In genomic region chr6:90567486-90567885, GRCm38 (mm10) we compare ENCODE assay signal across 21 mouse cellular contexts. TPM values are rescaled to one million over a fixed set of nuclear protein-coding genes. Genes with fewer than 3 reads are reported as not detected.
DNase-seq lines count a peak whose midpoint lies in the region; ATAC-seq and TF ChIP-seq lines count a peak whose summit lies in the region.
"Had no signal": no experiment of that assay in that cellular context is flagged by ENCODE, and none has a peak within 500 bp of the region (broad histone marks: within the 10 kb centered on the region; RNA-seq: fewer than 3 reads in every experiment).

No protein-coding gene starts in this region.

- H3K9me3 ChIP-seq in megakaryocyte, embryonic 14.5 days, result no peaks in the 10 kb centered on the region
- H3K9me3 ChIP-seq in hindbrain, postnatal 0 days (ENCODE audit: low read length), result no peaks in the 10 kb centered on the region
- H3K9me3 ChIP-seq: embryonic facial prominence, embryonic 12.5 days; forebrain, embryonic 12.5 days; heart, embryonic 15.5 days; hindbrain, embryonic 13.5 days; intestine, embryonic 15.5 days had no signal

- peak overlapping the region; percentile 25 for H3K4me3 ChIP-seq in megakaryocyte, embryonic 14.5 days (replicated peaks)
- H3K4me3 ChIP-seq in hindbrain, postnatal 0 days (ENCODE audit: low read length), result no peak overlapping the region
- H3K4me3 ChIP-seq: embryonic facial prominence, embryonic 12.5 days; forebrain, embryonic 12.5 days; gastrocnemius, adult 2 months; heart, embryonic 15.5 days; hindbrain, embryonic 13.5 days; intestine, embryonic 15.5 days had no signal

- no peak for TF ChIP-seq CTCF in hindbrain, postnatal 0 days (IDR thresholded peaks at IDR 0.05; ENCODE audit: low read depth)

- peaks cover 57% of the 10 kb centered on the region for H3K4me1 ChIP-seq in megakaryocyte, embryonic 14.5 days
- H3K4me1 ChIP-seq in hindbrain, postnatal 0 days (ENCODE audit: insufficient read depth, low read length), result 0 out of 2 replicates have a peak, but pooled peaks cover 5% of the 10 kb centered on the region
- H3K4me1 ChIP-seq: embryonic facial prominence, embryonic 12.5 days; forebrain, embryonic 12.5 days had no signal

- WGBS in hindbrain, postnatal 0 days, result 90% methylated on average over 3 of the region's 3 CpGs

- H3K36me3 ChIP-seq in megakaryocyte, embryonic 14.5 days (replicated peaks; ENCODE audit: low read length), result peaks cover 88% of the 10 kb centered on the region
- H3K36me3 ChIP-seq in hindbrain, postnatal 0 days (ENCODE audit: insufficient read depth, low read length), result no peaks in the 10 kb centered on the region
- H3K36me3 ChIP-seq: embryonic facial prominence, embryonic 12.5 days; forebrain, embryonic 12.5 days; heart, embryonic 15.5 days; hindbrain, embryonic 13.5 days; intestine, embryonic 15.5 days had no signal

- no peak overlapping the region for H3K9ac ChIP-seq in hindbrain, postnatal 0 days (replicated peaks; ENCODE audit: low read length)
- H3K9ac ChIP-seq: embryonic facial prominence, embryonic 12.5 days; forebrain, embryonic 12.5 days; heart, embryonic 15.5 days; hindbrain, embryonic 13.5 days; intestine, embryonic 15.5 days had no signal

- H3K27ac ChIP-seq in hindbrain, postnatal 0 days, result no peak overlapping the region
- H3K27ac ChIP-seq: embryonic facial prominence, embryonic 12.5 days; forebrain, embryonic 12.5 days; gastrocnemius, adult 2 months; heart, embryonic 15.5 days; hindbrain, embryonic 13.5 days; intestine, embryonic 15.5 days had no signal

- ATAC-seq in megakaryocyte, adult 5-6 weeks (ENCODE audit: poor library complexity, severe bottlenecking), result no peak
- ATAC-seq in hindbrain, postnatal 0 days, result no peak
- ATAC-seq: forebrain, embryonic 16.5 days; intestine, embryonic 15.5 days had no signal

- peak; percentile 88 for DNase-seq in adrenal gland, adult 2 months
- DNase-seq in adrenal gland, postnatal 4 days (ENCODE audit: low spot score in 2 of 2), result no peak
- DNase-seq in adrenal gland, adult 8-10 months, result peak; percentile 81
- peak; percentile 51 for DNase-seq in adrenal gland, postnatal 25 days
- no peak for DNase-seq in hindbrain, postnatal 0 days (ENCODE audit: low spot score)
- DNase-seq: cerebellum, adult 11-12 months; cerebellum, adult 9-10 months; cerebellum, postnatal 25 days; gastrocnemius, adult 2 months; gastrocnemius, postnatal 36 days; heart, adult 18-20 months; heart, postnatal 14 days had no signal

- no peak overlapping the region for H3K4me2 ChIP-seq in hindbrain, postnatal 0 days (ENCODE audit: low read depth, low read length)
- H3K4me2 ChIP-seq: embryonic facial prominence, embryonic 12.5 days; forebrain, embryonic 12.5 days; heart, embryonic 11.5 days; heart, embryonic 15.5 days; hindbrain, embryonic 13.5 days; intestine, embryonic 15.5 days had no signal

- peaks cover 52% of the 10 kb centered on the region for H3K27me3 ChIP-seq in megakaryocyte, embryonic 14.5 days (replicated peaks)
- no peaks in the 10 kb centered on the region for H3K27me3 ChIP-seq in hindbrain, postnatal 0 days (ENCODE audit: insufficient read depth, low read length)
- H3K27me3 ChIP-seq: embryonic facial prominence, embryonic 12.5 days; forebrain, embryonic 12.5 days; hindbrain, embryonic 13.5 days; intestine, embryonic 15.5 days had no signal

RNA-seq across cellular contexts. Expression of gene Slc41a3, which starts 37.0 kb away (rescaled TPM):
- 10 to 100 TPM; 29.1 to 30.2 TPM for total RNA-seq in adrenal gland, adult 2 months (2021)
- 52.0 and 62.7 TPM in 2 replicates for polyA plus RNA-seq in adrenal gland, adult 2 months (2012; rRNA removed)
- 10 to 100 TPM; 20.3 to 22.2 TPM for total RNA-seq in adrenal gland, postnatal 4 days (2021)
- polyA plus RNA-seq in megakaryocyte, embryonic 14.5 days (2012; ENCODE audit: insufficient read depth, low replicate concordance), result 13.2 and 31.2 TPM in 2 replicates
- total RNA-seq in megakaryocyte, adult 5-6 weeks (2015), result 11.5 and 11.6 TPM in 2 replicates
- 5.8 and 7.1 TPM in 2 replicates for total RNA-seq in megakaryocyte, adult 5-6 weeks (2017)
- total RNA-seq in adrenal gland, adult 8-10 months (2022), result 10 to 100 TPM; 21.5 to 72.6 (median 39.6) TPM
- 18.9 and 19.1 TPM in 2 replicates for total RNA-seq in adrenal gland, postnatal 25 days (2021)
- total RNA-seq in hindbrain, postnatal 0 days (2014; rRNA removed), result 17.4 and 18.0 TPM in 2 replicates
- polyA plus RNA-seq in hindbrain, postnatal 0 days (2015; fragmentation: Nextera tagmentation; extraction: Ambion mirVana), result 17.1 and 17.6 TPM in 2 replicates

Comparison
In these comparisons a context has a peak if more than half of its experiments do, and no peak if none do; other contexts are left out.
1. DNase-seq: peak in adrenal gland, adult 2 months (single experiment), adrenal gland, adult 8-10 months (single experiment) and adrenal gland, postnatal 25 days (single experiment); none in adrenal gland, postnatal 4 days (0 of 2) and hindbrain, postnatal 0 days (single experiment).